Mouse (Mus musculus) embryo, embryonic 9.5 days (tissue): Measurements from ENCODE around the gene Lrrc19.

Experiments used
- DNase-seq: peaks from one replicate; pipeline ENCODE4 v3.0.0-alpha.2; 2017; ENCODE audit errors: extremely low spot score

Lrrc19 gene

GRCm38 (mm10) chr4:94591765-94592381 lies 58.1 kb downstream of the Lrrc19 start:
- DNase-seq, result no peak
